Comparison of ENCODE assay signal across 16 mouse cellular contexts in the genomic region with DNA sequence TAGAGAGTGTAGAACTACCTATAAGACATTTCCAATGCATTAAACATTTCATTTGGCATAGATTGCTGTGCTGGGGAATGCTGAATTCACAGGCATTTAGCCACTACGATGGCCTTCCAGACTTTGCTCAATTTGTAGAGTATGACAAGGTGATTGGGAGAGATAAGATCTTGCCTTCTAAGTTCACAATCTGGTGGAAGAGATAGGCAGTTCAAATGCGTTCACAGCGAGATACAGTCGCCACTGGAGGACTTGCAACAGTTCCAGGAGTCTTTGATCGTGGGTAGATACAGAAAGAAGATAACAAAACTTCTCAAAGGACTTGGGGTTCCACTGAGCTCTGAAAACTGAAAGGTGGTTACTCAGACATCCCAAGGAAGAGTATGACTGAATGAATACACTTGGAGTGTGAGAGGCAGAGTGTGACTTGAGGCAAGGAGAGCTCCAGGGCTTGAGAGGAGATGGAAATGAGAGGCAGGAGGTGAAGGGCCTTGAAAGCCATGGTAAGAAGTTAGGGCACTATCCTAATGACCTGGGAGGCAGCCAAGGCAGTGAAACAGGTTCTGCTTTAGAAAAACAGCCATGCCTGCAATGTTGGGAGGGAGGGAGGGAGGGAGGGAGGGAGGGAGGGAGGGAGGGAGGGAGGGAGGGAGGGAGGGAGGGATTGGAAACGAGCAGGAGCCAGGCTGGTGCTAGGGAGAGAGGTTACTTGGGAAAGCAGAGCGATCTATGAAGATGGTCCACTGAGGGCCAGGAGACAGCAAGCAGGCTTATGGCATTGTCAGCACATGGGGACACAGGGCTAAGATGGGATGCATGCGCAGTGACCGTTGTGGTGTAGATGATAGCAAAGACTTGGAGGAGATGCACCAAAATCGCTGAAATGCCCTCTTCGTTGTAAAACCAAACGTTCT. TPM values are rescaled to one million over a fixed set of nuclear protein-coding genes. Genes with fewer than 3 reads are reported as not detected.
DNase-seq lines count a peak whose midpoint lies in the region; ATAC-seq and TF ChIP-seq lines count a peak whose summit lies in the region.
"Had no signal": no experiment of that assay in that cellular context is flagged by ENCODE, and none has a peak within 500 bp of the region (broad histone marks: within the 10 kb centered on the region; RNA-seq: fewer than 3 reads in every experiment).

No protein-coding gene starts in this region.

- no peak for TF ChIP-seq POLR2A in small intestine, adult 2 months (IDR thresholded peaks at IDR 0.05; ENCODE audit: low read depth, low read length)

- no peaks in the 10 kb centered on the region for H3K27me3 ChIP-seq in forebrain, embryonic 13.5 days
- H3K27me3 ChIP-seq in forebrain, embryonic 15.5 days = no peaks in the 10 kb centered on the region
- peaks cover 7% of the 10 kb centered on the region; the same call in 1 of the 2 replicates for H3K27me3 ChIP-seq in midbrain, embryonic 13.5 days
- peaks cover 18% of the 10 kb centered on the region; the same call in 1 of the 2 replicates for H3K27me3 ChIP-seq in midbrain, embryonic 10.5 days (ENCODE audit: low read depth, poor library complexity, severe bottlenecking)
- H3K27me3 ChIP-seq in forebrain, postnatal 0 days (ENCODE audit: insufficient read depth, low read length) = no peaks in the 10 kb centered on the region
- H3K27me3 ChIP-seq in small intestine, adult 2 months (ENCODE audit: control insufficient read depth, insufficient read depth, low read length) = no peaks in the 10 kb centered on the region
- no peaks in the 10 kb centered on the region for H3K27me3 ChIP-seq in liver, postnatal 0 days (ENCODE audit: insufficient read depth, low read length)
- H3K27me3 ChIP-seq: intestine, embryonic 15.5 days; limb, embryonic 15.5 days had no signal

- DNase-seq in midbrain, embryonic 10.5 days (ENCODE audit: low spot score) = no peak
- no peak for DNase-seq in forebrain, postnatal 0 days
- no peak for DNase-seq in liver, postnatal 0 days
- DNase-seq: adrenal gland, postnatal 10 days; cerebellum, adult 11-12 months; cerebellum, postnatal 36 days; gastrocnemius, postnatal 25 days; right cerebral cortex, postnatal 14 days had no signal

- no peak overlapping the region for H3K4me3 ChIP-seq in forebrain, embryonic 13.5 days
- no peak overlapping the region for H3K4me3 ChIP-seq in forebrain, embryonic 15.5 days
- H3K4me3 ChIP-seq in midbrain, embryonic 13.5 days (replicated peaks) = no peak overlapping the region
- no peak overlapping the region for H3K4me3 ChIP-seq in midbrain, embryonic 10.5 days
- H3K4me3 ChIP-seq in forebrain, postnatal 0 days (ENCODE audit: low read depth, low read length) = no peak overlapping the region
- H3K4me3 ChIP-seq in small intestine, adult 2 months (ENCODE audit: low read depth, low read length) = no peak overlapping the region
- H3K4me3 ChIP-seq in liver, postnatal 0 days (ENCODE audit: low read depth, low read length) = no peak overlapping the region
- H3K4me3 ChIP-seq: embryonic facial prominence, embryonic 10.5 days; intestine, embryonic 15.5 days; limb, embryonic 15.5 days had no signal

- no peaks in the 10 kb centered on the region for H3K36me3 ChIP-seq in forebrain, embryonic 13.5 days (ENCODE audit: poor library complexity, severe bottlenecking)
- H3K36me3 ChIP-seq in forebrain, embryonic 15.5 days = no peaks in the 10 kb centered on the region
- no peaks in the 10 kb centered on the region for H3K36me3 ChIP-seq in midbrain, embryonic 13.5 days
- no peaks in the 10 kb centered on the region for H3K36me3 ChIP-seq in midbrain, embryonic 10.5 days
- H3K36me3 ChIP-seq in forebrain, postnatal 0 days (ENCODE audit: insufficient read depth) = no peaks in the 10 kb centered on the region
- H3K36me3 ChIP-seq in small intestine, adult 2 months (ENCODE audit: control insufficient read depth, insufficient read depth, low read length) = no peaks in the 10 kb centered on the region
- no peaks in the 10 kb centered on the region for H3K36me3 ChIP-seq in liver, postnatal 0 days (replicated peaks; ENCODE audit: insufficient read depth, low read length)
- H3K36me3 ChIP-seq: embryonic facial prominence, embryonic 10.5 days; intestine, embryonic 15.5 days; limb, embryonic 15.5 days had no signal

- 0 out of 2 replicates have a peak, but pooled peaks have one; percentile 48 for ATAC-seq in forebrain, embryonic 13.5 days
- no peak for ATAC-seq in forebrain, embryonic 15.5 days (replicated peaks)
- 0 out of 2 replicates have a peak, but pooled peaks have one; percentile 62 for ATAC-seq in midbrain, embryonic 13.5 days
- ATAC-seq in forebrain, postnatal 0 days = peak; percentile 45; the same call in 1 of the 2 replicates
- no peak for ATAC-seq in liver, postnatal 0 days
- ATAC-seq: intestine, embryonic 15.5 days had no signal

- H3K9me3 ChIP-seq in forebrain, embryonic 13.5 days (replicated peaks) = no peaks in the 10 kb centered on the region
- no peaks in the 10 kb centered on the region for H3K9me3 ChIP-seq in forebrain, embryonic 15.5 days
- no peaks in the 10 kb centered on the region for H3K9me3 ChIP-seq in midbrain, embryonic 13.5 days
- no peaks in the 10 kb centered on the region for H3K9me3 ChIP-seq in midbrain, embryonic 10.5 days (replicated peaks)
- H3K9me3 ChIP-seq in forebrain, postnatal 0 days (ENCODE audit: low read length) = no peaks in the 10 kb centered on the region
- H3K9me3 ChIP-seq in liver, postnatal 0 days (ENCODE audit: low read length) = no peaks in the 10 kb centered on the region
- H3K9me3 ChIP-seq: embryonic facial prominence, embryonic 10.5 days; intestine, embryonic 15.5 days; limb, embryonic 15.5 days had no signal

- H3K27ac ChIP-seq in forebrain, embryonic 13.5 days = no peak overlapping the region
- no peak overlapping the region for H3K27ac ChIP-seq in forebrain, embryonic 15.5 days (replicated peaks)
- H3K27ac ChIP-seq in midbrain, embryonic 13.5 days = no peak overlapping the region
- H3K27ac ChIP-seq in midbrain, embryonic 10.5 days (replicated peaks) = no peak overlapping the region
- no peak overlapping the region for H3K27ac ChIP-seq in forebrain, postnatal 0 days (ENCODE audit: low read depth, low read length)
- peak overlapping the region; percentile 58; the same call in 1 of the 2 replicates for H3K27ac ChIP-seq in small intestine, adult 2 months (ENCODE audit: insufficient read depth, low read depth, low read length)
- H3K27ac ChIP-seq in liver, postnatal 0 days (ENCODE audit: low read depth) = no peak overlapping the region
- H3K27ac ChIP-seq: embryonic facial prominence, embryonic 10.5 days; intestine, embryonic 15.5 days; limb, embryonic 15.5 days; stomach, postnatal 0 days had no signal

- no peak for TF ChIP-seq CTCF in forebrain, postnatal 0 days (IDR thresholded peaks at IDR 0.05; ENCODE audit: low read depth)
- no peak for TF ChIP-seq CTCF in small intestine, adult 2 months (IDR thresholded peaks at IDR 0.05; ENCODE audit: extremely low read depth, insufficient read length, insufficient replicate concordance, low read depth, low read length)
- TF ChIP-seq CTCF in liver, postnatal 0 days (IDR thresholded peaks at IDR 0.05; ENCODE audit: low read depth) = no peak

- TF ChIP-seq EP300 in liver, postnatal 0 days (IDR thresholded peaks at IDR 0.05; ENCODE audit: low read depth) = no peak

- no peak overlapping the region for H3K4me2 ChIP-seq in forebrain, embryonic 13.5 days
- H3K4me2 ChIP-seq in forebrain, embryonic 15.5 days (replicated peaks) = no peak overlapping the region
- no peak overlapping the region for H3K4me2 ChIP-seq in midbrain, embryonic 13.5 days (replicated peaks)
- no peak overlapping the region for H3K4me2 ChIP-seq in forebrain, postnatal 0 days (ENCODE audit: low read depth)
- no peak overlapping the region for H3K4me2 ChIP-seq in liver, postnatal 0 days (ENCODE audit: low read depth, low read length)
- H3K4me2 ChIP-seq: intestine, embryonic 15.5 days; limb, embryonic 15.5 days had no signal

- no peak overlapping the region for H3K9ac ChIP-seq in forebrain, embryonic 13.5 days
- no peak overlapping the region for H3K9ac ChIP-seq in forebrain, embryonic 15.5 days (replicated peaks)
- no peak overlapping the region for H3K9ac ChIP-seq in midbrain, embryonic 13.5 days (replicated peaks)
- H3K9ac ChIP-seq in forebrain, postnatal 0 days = no peak overlapping the region
- H3K9ac ChIP-seq in liver, postnatal 0 days (replicated peaks) = no peak overlapping the region
- H3K9ac ChIP-seq: intestine, embryonic 15.5 days; limb, embryonic 15.5 days had no signal

- H3K4me1 ChIP-seq in forebrain, embryonic 13.5 days = peaks cover 11% of the 10 kb centered on the region; the same call in 1 of the 2 replicates
- H3K4me1 ChIP-seq in forebrain, embryonic 15.5 days = peaks cover 10% of the 10 kb centered on the region; the same call in 1 of the 2 replicates
- peaks cover 20% of the 10 kb centered on the region; the same call in 1 of the 2 replicates for H3K4me1 ChIP-seq in midbrain, embryonic 13.5 days (replicated peaks)
- peaks cover 21% of the 10 kb centered on the region; the same call in 1 of the 2 replicates for H3K4me1 ChIP-seq in midbrain, embryonic 10.5 days
- no peaks in the 10 kb centered on the region for H3K4me1 ChIP-seq in forebrain, postnatal 0 days (ENCODE audit: insufficient read depth)
- H3K4me1 ChIP-seq in small intestine, adult 2 months (ENCODE audit: control insufficient read depth, insufficient read depth, insufficient read length, low read length) = peaks cover 11% of the 10 kb centered on the region; the same call in 1 of the 2 replicates
- H3K4me1 ChIP-seq in liver, postnatal 0 days (ENCODE audit: insufficient read depth) = no peaks in the 10 kb centered on the region
- H3K4me1 ChIP-seq: embryonic facial prominence, embryonic 10.5 days; intestine, embryonic 15.5 days; limb, embryonic 15.5 days had no signal

- 74% methylated on average over 12 of the region's 12 CpGs for WGBS in forebrain, embryonic 13.5 days
- 64% methylated on average over 12 of the region's 12 CpGs for WGBS in forebrain, embryonic 15.5 days
- WGBS in midbrain, embryonic 13.5 days = 74% methylated on average over 12 of the region's 12 CpGs
- 79% methylated on average over 12 of the region's 12 CpGs for WGBS in midbrain, embryonic 10.5 days
- 54% methylated on average over 12 of the region's 12 CpGs for WGBS in forebrain, postnatal 0 days
- WGBS in small intestine, adult 2 months = 54% methylated on average over 12 of the region's 12 CpGs
- WGBS in liver, postnatal 0 days (ENCODE audit: insufficient replicate concordance) = 48% methylated on average over 12 of the region's 12 CpGs

RNA-seq across cellular contexts. Expression of a gene that starts 45.7 kb away (rescaled TPM):
- 31.4 and 34.5 TPM in 2 replicates for polyA plus RNA-seq in forebrain, embryonic 13.5 days (2015; fragmentation: Nextera tagmentation; extraction: Ambion mirVana)
- polyA plus RNA-seq in forebrain, embryonic 15.5 days (2015; fragmentation: Nextera tagmentation; extraction: Ambion mirVana) = 32.3 and 32.8 TPM in 2 replicates
- 29.3 and 29.8 TPM in 2 replicates for polyA plus RNA-seq in midbrain, embryonic 13.5 days (2015; fragmentation: Nextera tagmentation; extraction: Ambion mirVana)
- polyA plus RNA-seq in midbrain, embryonic 10.5 days (2016; fragmentation: Nextera tagmentation; extraction: Ambion mirVana) = 18.1 and 18.4 TPM in 2 replicates
- total RNA-seq in forebrain, postnatal 0 days (2014; rRNA removed) = 28.5 and 35.4 TPM in 2 replicates
- 18.3 and 27.3 TPM in 2 replicates for polyA plus RNA-seq in forebrain, postnatal 0 days (2015; fragmentation: Nextera tagmentation; extraction: Ambion mirVana)
- polyA plus RNA-seq in small intestine, adult 2 months (2012; rRNA removed) = 8.5 and 18.3 TPM in 2 replicates
- polyA plus RNA-seq in liver, postnatal 0 days (2015; fragmentation: Nextera tagmentation; extraction: Ambion mirVana) = 0.97 and 1.6 TPM in 2 replicates

Comparison
In these comparisons a context has a peak if more than half of its experiments do, and no peak if none do; other contexts are left out.
1. ATAC-seq: peak in forebrain, embryonic 13.5 days (single experiment), midbrain, embryonic 13.5 days (single experiment) and forebrain, postnatal 0 days (single experiment); none in forebrain, embryonic 15.5 days (single experiment) and liver, postnatal 0 days (single experiment).